Mouse (Mus musculus) spleen, postnatal 14 days (tissue): ENCODE data around the gene Tspan4.
"Not testable (repeated sequence)": the region's sequence is repeated elsewhere in the genome, so short reads cannot be mapped to it uniquely, and the experiment has no call there.

Experiments used
- DNase-seq, 2 experiments: peaks; one replicate each; pipeline ENCODE4 v3.0.0; 2021 to 2022; ENCODE audit warnings: low spot score in 2 of 2

The Tspan4 gene

DNA sequence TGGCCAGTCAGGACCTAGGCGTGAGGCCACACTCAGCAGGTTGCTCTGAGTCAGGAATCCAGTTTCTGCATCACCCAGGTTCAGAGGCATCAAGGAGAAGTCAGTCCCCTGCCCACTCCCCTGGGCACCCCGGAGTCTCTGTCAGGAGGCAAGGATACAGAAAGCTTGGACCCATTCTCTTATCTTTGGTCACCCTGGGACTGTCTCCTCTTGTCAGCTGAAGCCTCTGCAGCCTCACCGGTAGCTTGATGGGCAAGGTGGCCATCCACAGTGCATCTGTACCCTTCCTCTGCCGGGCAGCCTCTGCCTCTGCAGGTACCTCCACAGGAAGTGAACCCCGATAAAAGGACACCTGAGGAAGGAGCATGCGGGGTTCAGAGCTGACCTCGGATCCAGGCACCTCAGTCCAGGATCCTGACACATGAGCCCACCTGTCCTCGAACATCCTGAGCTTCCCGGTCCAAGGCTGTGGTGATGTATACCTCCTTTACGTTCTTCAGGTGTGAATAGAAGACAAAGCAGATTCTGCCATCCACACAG is 35.8 kb upstream of the Tspan4 start:
- no peak for DNase-seq

- DNase-seq, result no peak
Measured at GRCm38 (mm10) chr7:141439811-141440210, 35.2 kb upstream of the Tspan4 start.

DNA sequence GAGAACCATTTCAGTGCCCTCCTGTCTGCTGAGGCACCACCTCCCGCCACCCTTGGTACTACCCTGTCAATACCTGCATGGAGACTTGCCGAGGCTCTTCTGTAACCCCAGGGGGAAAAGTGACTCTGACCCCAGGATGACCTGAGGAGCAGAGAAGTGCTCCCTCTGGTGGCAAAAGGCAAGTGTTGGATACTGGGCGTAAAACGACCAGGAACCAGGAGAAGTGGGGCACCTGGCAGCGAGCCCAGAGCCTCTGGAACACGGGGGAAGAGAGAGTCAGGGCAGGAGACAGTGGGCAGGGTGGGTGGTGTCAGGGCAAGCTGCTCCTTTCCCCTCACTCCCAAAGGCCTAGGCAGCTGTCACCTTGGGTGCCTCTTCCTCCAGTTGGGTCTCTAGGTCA is 34.4 kb upstream of the Tspan4 start:
- DNase-seq, result peak in 1 of 2 experiments; percentile 50

DNA sequence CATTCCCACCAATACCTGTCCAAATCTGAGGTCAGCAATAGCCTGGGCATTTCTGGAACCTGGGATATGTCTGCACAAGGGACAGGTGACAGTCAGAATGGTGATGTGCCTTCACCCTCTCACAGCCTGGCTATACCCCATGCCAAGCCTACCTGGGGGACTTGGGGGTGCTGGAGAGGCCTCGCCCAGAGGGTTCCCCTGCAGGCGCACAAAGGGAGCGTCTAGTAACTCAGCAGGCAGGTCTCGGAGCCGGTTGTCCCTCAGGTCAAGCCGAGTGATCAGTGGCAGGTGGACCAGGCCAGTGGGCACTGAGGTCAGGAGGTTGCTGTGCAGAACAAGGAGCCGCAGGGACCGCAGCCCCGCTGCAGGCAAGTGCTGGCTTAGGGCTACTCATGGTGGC is 33.6 kb upstream of the Tspan4 start:
- no peak for DNase-seq

DNA sequence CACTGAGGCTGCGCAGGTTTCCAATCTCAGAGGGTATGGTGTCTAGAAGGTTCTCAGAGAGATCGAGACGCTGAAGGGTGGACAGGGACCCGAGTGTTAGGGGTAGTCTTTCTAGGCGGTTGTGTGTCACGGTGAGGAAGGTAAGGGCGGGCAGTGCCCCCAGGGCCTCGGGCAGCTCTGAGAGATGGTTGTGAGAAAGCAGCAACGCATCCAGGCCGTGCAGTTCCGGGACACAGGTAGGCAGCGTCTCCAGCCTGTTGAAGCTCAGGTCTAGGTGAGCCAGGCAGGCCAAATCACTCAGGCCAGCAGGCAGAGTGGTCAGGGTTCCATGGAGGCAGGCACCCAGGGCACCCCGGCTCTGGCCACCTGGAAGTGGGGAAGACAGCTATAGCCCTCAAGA is 32.8 kb upstream of the Tspan4 start:
- DNase-seq, result no peak

- no peak for DNase-seq
Measured at GRCm38 (mm10) chr7:141443081-141443821, 31.8 kb upstream of the Tspan4 start.

DNA sequence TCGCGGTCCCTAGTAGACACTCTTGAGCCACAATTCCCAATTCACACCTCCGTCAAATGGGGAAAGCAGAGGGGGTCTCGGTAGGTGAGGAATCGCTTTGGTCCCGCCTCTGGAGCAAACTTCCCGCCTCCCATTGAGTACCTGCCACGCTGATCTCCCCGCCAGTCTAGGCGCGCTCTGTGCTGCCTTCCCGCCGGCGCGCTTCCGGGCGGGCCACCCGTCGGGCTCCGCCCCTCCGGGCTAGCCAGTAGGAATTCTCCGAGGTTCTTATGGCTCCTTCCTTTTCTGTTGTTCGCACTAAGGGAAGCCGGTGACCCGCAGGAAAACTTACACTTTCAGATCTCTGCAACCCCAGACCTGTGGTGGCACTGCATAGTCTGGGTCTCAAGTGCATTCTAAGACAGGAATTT is 31.2 kb upstream of the Tspan4 start, which contains the start of gene Pidd1:
Gene Pidd1, minus strand, starts transcription at position 198 of the 410 bp plus-strand sequence.
- DNase-seq, result peak; percentile 51 to 53

DNA sequence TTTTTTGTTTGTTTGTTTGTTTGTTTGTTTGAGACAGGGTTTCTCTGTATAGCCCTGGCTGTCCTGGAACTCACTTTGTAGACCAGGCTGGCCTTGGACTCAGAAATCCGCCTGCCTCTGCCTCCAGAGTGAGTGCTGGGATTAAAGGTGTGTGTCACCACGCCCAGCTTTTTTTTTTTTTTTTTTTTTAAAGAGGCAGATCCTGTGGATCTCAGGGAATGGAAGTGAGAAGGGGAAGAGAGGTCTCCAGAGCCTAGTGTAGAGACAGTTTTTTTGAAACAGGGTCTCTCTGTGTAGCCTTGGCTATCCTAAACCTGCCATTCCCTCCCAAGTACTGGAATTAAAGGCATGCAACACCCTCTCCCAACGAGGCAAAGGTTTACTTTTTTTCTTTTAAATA is 28.7 kb upstream of the Tspan4 start:
- not testable (repeated sequence) for DNase-seq

DNA sequence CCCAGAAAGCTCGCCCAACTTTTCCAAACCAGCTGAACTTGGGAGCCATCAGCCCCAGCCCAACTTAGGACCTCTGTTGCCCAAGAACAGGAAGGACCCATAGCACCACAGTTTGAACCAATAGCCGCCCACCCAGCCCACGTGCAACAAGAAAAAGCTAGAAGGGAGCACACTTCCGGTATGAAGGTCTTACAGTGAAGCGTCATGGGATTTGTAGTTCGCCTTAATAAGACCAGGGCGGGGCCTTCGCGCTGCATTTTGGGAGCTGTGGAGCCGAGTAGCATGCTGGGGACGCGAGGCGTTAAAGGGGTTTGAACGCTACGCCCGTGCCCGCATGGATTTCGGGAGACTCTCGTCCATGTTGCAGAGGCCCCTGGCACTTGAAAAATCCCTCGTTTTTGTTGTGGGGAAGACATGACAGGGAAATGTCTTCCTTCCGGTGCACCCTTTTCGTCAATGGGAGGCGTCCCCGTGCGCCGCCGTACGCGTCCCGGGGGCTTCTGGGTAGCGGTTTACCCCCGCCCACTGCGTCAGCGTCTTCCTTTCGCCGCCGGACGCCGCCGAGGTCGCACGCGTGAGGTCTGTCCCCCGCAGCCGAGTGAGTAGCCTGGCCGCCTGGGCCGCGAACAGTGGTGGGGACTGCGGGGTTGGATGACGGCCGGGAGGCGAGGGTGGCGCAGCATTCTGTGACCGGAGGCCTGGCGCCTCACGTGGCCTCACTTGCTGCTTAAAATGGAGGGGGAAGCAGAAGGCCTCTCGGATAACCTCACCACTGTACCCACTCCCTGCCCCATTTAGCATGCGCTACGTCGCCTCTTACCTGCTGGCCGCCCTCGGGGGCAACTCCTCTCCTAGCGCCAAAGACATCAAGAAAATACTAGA is 27.7 kb upstream of the Tspan4 start, which contains the start of gene Rplp2:
Gene Rplp2, plus strand, starts transcription at position 261 of the 882 bp plus-strand sequence.
- peak; percentile 85 to 90 for DNase-seq

- no peak for DNase-seq
Measured at GRCm38 (mm10) chr7:141451928-141452327, 23.1 kb upstream of the Tspan4 start.

GRCm38 (mm10) chr7:141453636-141454035 is 21.4 kb upstream of the Tspan4 start:
- DNase-seq, result no peak

GRCm38 (mm10) chr7:141454967-141455551 is 20.0 kb upstream of the Tspan4 start, which contains the start of gene Pnpla2:
Pnpla2 (plus strand) TSS chr7:141455198.
- peak; percentile 92 to 94 for DNase-seq

- peak; percentile 15 to 53 for DNase-seq
Measured at GRCm38 (mm10) chr7:141455610-141456314, 19.3 kb upstream of the Tspan4 start.

GRCm38 (mm10) chr7:141456739-141457138 is 18.3 kb upstream of the Tspan4 start:
- no peak for DNase-seq

GRCm38 (mm10) chr7:141457236-141457635 is 17.8 kb upstream of the Tspan4 start:
- DNase-seq, result no peak

DNA sequence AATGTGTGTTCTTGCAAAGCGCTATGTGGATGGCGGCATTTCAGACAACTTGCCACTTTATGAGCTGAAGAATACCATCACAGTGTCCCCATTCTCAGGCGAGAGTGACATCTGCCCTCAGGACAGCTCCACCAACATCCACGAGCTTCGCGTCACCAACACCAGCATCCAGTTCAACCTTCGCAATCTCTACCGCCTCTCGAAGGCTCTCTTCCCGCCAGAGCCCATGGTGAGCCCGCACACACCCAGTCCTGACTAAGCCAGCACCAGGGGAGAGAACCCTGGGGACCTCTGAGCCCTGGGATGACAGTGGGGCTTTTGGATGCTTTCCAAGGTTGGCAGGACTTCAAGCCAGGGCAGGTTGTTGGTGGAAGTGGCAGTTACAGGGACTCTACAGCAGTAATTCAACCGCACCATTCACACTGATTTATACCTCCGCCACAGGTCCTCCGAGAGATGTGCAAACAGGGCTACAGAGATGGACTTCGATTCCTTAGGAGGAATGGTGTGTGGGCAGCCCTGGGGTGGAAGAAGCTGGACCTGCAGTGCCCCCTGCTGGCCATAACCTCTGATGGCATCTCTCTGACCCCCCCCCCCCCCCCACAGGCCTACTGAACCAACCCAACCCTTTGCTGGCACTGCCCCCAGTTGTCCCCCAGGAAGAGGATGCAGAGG is 16.9 kb upstream of the Tspan4 start:
- DNase-seq, result peak; percentile 41 to 62

GRCm38 (mm10) chr7:141458661-141459060 is 16.4 kb upstream of the Tspan4 start:
- no peak for DNase-seq

DNA sequence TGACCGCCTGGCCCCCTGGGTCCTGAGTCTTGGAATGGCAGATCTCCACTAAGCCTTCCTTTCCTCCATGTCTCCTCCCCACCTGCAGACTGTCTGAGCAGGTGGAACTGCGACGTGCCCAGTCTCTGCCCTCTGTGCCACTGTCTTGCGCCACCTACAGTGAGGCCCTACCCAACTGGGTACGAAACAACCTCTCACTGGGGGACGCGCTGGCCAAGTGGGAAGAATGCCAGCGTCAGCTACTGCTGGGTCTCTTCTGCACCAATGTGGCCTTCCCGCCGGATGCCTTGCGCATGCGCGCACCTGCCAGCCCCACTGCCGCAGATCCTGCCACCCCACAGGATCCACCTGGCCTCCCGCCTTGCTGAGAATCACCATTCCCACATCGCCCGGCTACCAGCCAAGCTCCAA is 15.7 kb upstream of the Tspan4 start:
- no peak for DNase-seq

DNA sequence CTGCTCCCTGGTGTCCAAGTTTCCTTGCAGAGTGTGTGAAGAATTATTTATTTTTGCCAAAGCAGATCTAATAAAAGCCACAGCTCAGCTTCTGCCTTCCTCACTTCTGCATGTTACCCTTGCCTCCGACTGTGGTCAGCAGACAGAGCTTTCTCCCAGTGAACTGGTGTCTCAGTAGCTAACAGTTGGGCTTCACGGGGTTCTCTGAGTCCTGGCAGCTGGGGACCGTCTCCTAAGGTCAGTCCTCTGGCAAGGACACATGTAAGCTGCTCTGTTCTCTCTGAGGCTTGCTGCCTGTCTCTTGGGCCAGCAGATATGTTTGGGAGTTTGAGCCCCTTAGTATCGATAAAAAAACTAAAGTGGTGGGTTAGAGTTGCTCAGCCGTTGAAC is 15.0 kb upstream of the Tspan4 start:
- no peak for DNase-seq

DNA sequence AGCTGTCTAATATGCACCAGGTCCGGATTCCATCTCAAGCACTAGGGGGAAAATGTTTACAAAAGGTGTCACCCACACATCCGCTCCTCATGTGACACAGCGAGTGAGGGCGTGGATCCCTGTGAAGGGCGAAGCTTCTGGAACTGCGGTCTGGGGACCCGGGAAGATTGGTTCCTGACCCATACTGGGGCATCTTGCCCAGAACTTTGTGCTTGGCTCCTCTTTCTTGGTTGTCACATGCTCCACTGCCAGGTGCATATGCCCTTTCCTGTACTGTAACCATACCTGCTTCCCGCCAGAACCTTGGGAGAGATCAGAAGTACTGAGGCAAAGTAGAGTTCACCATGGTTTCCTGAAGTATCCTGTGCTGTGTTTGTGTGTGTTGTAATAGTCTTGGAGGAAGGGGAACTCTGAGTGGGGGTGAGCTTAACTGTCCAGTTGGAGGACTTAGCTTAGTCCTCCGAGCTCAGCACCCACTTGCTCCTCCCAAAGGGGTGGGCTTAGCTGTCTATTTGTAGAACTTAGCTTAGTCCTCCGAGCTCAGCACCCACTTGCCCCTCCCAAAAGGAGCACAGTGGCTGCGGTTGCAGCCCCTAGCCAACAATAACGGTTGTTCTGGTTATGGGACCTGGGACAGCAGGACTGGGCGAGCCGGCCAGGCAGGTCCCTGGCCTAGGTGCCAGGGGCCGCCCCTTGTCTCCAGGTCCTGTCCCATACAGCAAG is 14.5 kb upstream of the Tspan4 start, which contains the start of gene Cracr2b:
Gene Cracr2b, plus strand, starts transcription at position 704 of the 723 bp plus-strand sequence.
- DNase-seq, result no peak
